Mouse (Mus musculus): ENCODE measurements around the gene Zbtb20. TPM values are rescaled to one million over a fixed set of nuclear protein-coding genes. Genes with fewer than 3 reads are reported as not detected.
A peak's percentile ranks its signal among the peaks of the same experiment; 100 is the strongest.

The Zbtb20 gene
- polyA plus RNA-seq, 1 experiment from 2014 or later: 22.8 TPM

GRCm38 (mm10) chr16:43520274-43520673 lies 644.6 kb downstream of the Zbtb20 start:
- WGBS: 59% methylated on average over 2 of the region's 2 CpGs

DNA sequence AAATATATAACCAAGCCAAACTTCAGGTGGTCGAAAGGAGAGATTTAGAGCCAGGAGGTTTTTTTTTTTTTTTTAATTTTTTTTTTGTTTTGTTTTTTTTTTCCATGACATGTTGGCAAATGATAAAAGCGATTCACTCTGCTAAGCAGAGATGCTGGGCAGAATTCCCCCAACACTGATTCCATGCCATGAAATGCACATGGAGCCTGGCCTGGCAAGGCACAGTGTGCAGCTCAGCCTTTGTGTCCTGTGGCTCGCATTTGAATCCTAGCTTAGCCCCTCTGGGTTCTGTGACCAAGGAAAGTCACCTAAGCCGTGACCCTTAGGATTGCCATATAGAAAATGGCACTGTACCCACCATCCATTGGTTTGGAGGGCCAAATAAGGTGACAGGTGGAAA lies 646.8 kb downstream of the Zbtb20 start:
- ATAC-seq (ENCODE audit: low FRiP score, low read depth): no peak
- Histone ChIP-seq H3K4me1 (0 out of 2 replicates have a peak, but pooled peaks cover 5% of the 10 kb centered on the region), H3K4me2 (replicated peaks) (no peak overlapping the region), H3K27me3 (no peaks in the 10 kb centered on the region), H3K9ac (no peak overlapping the region), H3K4me3 (no peak overlapping the region), H3K36me3 (no peaks in the 10 kb centered on the region), H3K27ac (no peak overlapping the region), H3K9me3 (no peaks in the 10 kb centered on the region)
- 89% methylated on average over 4 of the region's 4 CpGs for WGBS

More at GRCm38 (mm10) chr16:43520274-43520673, 644.6 kb downstream of the Zbtb20 start:
- Histone ChIP-seq H3K4me2 (replicated peaks) (no peak overlapping the region), H3K9ac (no peak overlapping the region), H3K27ac (no peak overlapping the region), H3K4me3 (no peak overlapping the region), H3K36me3 (no peaks in the 10 kb centered on the region), H3K27me3 (no peaks in the 10 kb centered on the region), H3K9me3 (no peaks in the 10 kb centered on the region), H3K4me1 (0 out of 2 replicates have a peak, but pooled peaks cover 5% of the 10 kb centered on the region)
- ATAC-seq (ENCODE audit: low FRiP score, low read depth): no peak

- ATAC-seq (ENCODE audit: low FRiP score, low read depth): no peak
- Histone ChIP-seq H3K27ac (no peak overlapping the region), H3K36me3 (no peaks in the 10 kb centered on the region), H3K9ac (no peak overlapping the region), H3K4me1 (0 out of 2 replicates have a peak, but pooled peaks cover 5% of the 10 kb centered on the region), H3K4me3 (no peak overlapping the region), H3K27me3 (no peaks in the 10 kb centered on the region), H3K9me3 (no peaks in the 10 kb centered on the region), H3K4me2 (replicated peaks) (no peak overlapping the region)
- 77% methylated on average over 9 of the region's 9 CpGs for WGBS
Observed at GRCm38 (mm10) chr16:43524179-43524578, 648.5 kb downstream of the Zbtb20 start.

- Histone ChIP-seq H3K27ac (no peak overlapping the region), H3K9ac (no peak overlapping the region), H3K36me3 (no peaks in the 10 kb centered on the region), H3K4me3 (no peak overlapping the region), H3K27me3 (no peaks in the 10 kb centered on the region), H3K9me3 (no peaks in the 10 kb centered on the region), H3K4me2 (replicated peaks) (no peak overlapping the region), H3K4me1 (0 out of 2 replicates have a peak, but pooled peaks cover 5% of the 10 kb centered on the region)
- no peak for ATAC-seq (ENCODE audit: low FRiP score, low read depth)
- 93% methylated on average over 6 of the region's 6 CpGs for WGBS
Observed at GRCm38 (mm10) chr16:43525624-43526023, 649.9 kb downstream of the Zbtb20 start.

DNA sequence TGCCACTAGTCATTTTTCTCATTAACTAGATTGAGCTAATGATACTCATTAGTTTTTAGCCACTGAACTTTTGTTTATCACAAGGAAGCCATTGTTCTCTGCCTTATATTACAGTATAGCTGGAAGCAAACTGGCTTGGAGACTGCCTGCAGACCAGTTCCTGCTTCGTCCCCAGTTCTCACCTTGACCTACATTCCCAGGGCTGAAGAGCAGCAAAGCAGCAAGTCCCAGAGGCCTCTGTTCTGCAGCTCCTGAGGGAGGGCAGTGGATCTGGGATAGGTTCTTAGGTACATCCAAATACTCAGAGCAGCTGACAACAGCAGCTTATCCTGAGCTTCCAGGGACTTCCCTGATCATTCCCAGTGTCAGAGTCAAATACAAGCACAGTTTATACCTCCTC lies 652.6 kb downstream of the Zbtb20 start:
- no peaks in the 10 kb centered on the region for H3K36me3 ChIP-seq
- no peak overlapping the region for H3K9ac ChIP-seq
- H3K4me3 ChIP-seq: no peak overlapping the region
- H3K27me3 ChIP-seq: no peaks in the 10 kb centered on the region
- no peak for ATAC-seq (ENCODE audit: low FRiP score, low read depth)
- WGBS: 50% methylated on average over 1 of the region's 1 CpGs
- no peak overlapping the region for H3K27ac ChIP-seq
- 0 out of 2 replicates have a peak, but pooled peaks cover 5% of the 10 kb centered on the region for H3K4me1 ChIP-seq
- H3K9me3 ChIP-seq: no peaks in the 10 kb centered on the region
- H3K4me2 ChIP-seq (replicated peaks): no peak overlapping the region

DNA sequence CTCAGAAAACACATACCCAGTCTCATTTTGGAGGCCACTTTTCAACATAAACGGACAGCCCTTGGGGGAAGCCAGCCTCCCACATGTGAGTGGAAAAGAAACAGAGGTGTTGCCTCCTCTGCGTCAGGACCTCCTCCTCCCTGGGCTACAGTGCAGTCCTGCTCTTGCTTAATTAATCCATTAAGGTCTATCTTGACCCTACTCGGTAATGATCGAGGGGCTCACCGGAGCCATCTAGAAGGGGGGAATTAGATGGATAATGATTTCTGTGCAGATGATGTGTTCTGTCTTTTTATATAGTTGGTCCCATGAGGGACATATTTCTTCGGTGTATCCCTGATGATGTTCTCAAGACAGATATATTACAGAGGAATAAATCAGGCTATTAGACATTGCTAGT lies 655.6 kb downstream of the Zbtb20 start:
- H3K4me1 ChIP-seq: no peaks in the 10 kb centered on the region

GRCm38 (mm10) chr16:43534103-43534502 lies 658.4 kb downstream of the Zbtb20 start:
- no peaks in the 10 kb centered on the region for H3K36me3 ChIP-seq
- no peak overlapping the region for H3K27ac ChIP-seq
- H3K4me2 ChIP-seq (replicated peaks): no peak overlapping the region
- H3K27me3 ChIP-seq: no peaks in the 10 kb centered on the region
- 0 out of 2 replicates have a peak, but pooled peaks cover 5% of the 10 kb centered on the region for H3K4me1 ChIP-seq
- H3K9me3 ChIP-seq: no peaks in the 10 kb centered on the region
- no peak overlapping the region for H3K4me3 ChIP-seq
- no peak overlapping the region for H3K9ac ChIP-seq
- no peak for ATAC-seq (ENCODE audit: low FRiP score, low read depth)
- 90% methylated on average over 3 of the region's 3 CpGs for WGBS

More for the DNA sequence above, 655.6 kb downstream of the Zbtb20 start:
- no peak overlapping the region for H3K9ac ChIP-seq
- no peak for ATAC-seq (ENCODE audit: low FRiP score, low read depth)
- no peaks in the 10 kb centered on the region for H3K9me3 ChIP-seq
- H3K36me3 ChIP-seq: no peaks in the 10 kb centered on the region
- H3K4me2 ChIP-seq (replicated peaks): no peak overlapping the region
- H3K27me3 ChIP-seq: no peaks in the 10 kb centered on the region
- WGBS: 81% methylated on average over 6 of the region's 6 CpGs
- no peak overlapping the region for H3K27ac ChIP-seq
- H3K4me3 ChIP-seq: no peak overlapping the region

DNA sequence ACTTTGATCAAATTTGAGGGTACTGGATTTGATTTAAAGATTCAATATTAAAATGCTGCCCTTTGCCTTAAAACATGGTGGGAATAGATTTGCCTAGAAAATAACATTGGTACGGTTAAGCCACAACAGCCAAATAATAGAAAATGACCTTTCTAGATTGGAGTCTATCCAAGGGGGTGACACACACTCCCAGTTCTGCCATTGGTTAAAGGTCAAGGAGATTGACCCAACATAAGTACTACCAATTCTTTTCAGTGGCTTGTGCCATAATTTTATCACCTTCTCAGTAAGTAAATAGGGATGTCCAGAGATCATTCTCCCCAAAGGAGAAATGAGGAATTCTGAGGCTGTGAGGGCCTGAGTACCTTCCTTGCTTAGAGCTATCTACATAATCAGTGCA lies 660.2 kb downstream of the Zbtb20 start:
- 0 out of 2 replicates have a peak, but pooled peaks cover 5% of the 10 kb centered on the region for H3K4me1 ChIP-seq
- WGBS: 87% methylated on average over 1 of the region's 1 CpGs
- H3K36me3 ChIP-seq: no peaks in the 10 kb centered on the region
- no peak for ATAC-seq (ENCODE audit: low FRiP score, low read depth)
- H3K27ac ChIP-seq: no peak overlapping the region
- H3K4me2 ChIP-seq (replicated peaks): no peak overlapping the region
- H3K27me3 ChIP-seq: no peaks in the 10 kb centered on the region
- no peak overlapping the region for H3K4me3 ChIP-seq
- H3K9me3 ChIP-seq: no peaks in the 10 kb centered on the region
- H3K9ac ChIP-seq: no peak overlapping the region

GRCm38 (mm10) chr16:43537163-43537562 lies 661.5 kb downstream of the Zbtb20 start:
- H3K27me3 ChIP-seq: no peaks in the 10 kb centered on the region
- H3K36me3 ChIP-seq: no peaks in the 10 kb centered on the region
- no peak overlapping the region for H3K27ac ChIP-seq
- 31% methylated on average over 7 of the region's 7 CpGs for WGBS
- H3K9ac ChIP-seq: no peak overlapping the region
- ATAC-seq (ENCODE audit: low FRiP score, low read depth): no peak
- H3K4me3 ChIP-seq: no peak overlapping the region
- no peaks in the 10 kb centered on the region for H3K9me3 ChIP-seq
- no peak overlapping the region for H3K4me2 ChIP-seq (replicated peaks)
- H3K4me1 ChIP-seq: 0 out of 2 replicates have a peak, but pooled peaks cover 5% of the 10 kb centered on the region

DNA sequence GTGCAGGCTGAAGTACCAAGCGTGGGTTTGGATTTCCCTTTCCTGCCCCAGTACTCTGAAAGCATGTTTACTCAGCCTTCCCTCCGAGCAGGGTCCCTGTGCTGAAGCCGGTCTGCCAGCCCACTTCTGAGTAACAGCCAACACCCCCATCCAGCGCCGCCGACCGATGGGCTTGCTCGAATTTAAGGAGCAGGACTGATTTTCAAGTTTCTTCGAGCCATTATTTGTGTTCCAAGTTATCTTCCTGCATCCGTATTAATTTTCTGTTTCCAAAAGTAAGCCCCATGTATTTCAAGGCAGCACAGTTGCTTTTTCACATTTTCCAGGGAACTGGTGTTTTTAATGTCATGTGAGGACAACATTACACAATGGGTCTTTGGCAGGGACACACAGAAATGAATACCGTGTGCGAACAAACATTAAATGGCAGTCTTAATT lies 664.0 kb downstream of the Zbtb20 start:
- Histone ChIP-seq H3K27ac (no peak overlapping the region), H3K27me3 (no peaks in the 10 kb centered on the region), H3K4me1 (0 out of 2 replicates have a peak, but pooled peaks cover 5% of the 10 kb centered on the region), H3K36me3 (no peaks in the 10 kb centered on the region), H3K4me3 (no peak overlapping the region), H3K9me3 (no peaks in the 10 kb centered on the region), H3K9ac (no peak overlapping the region), H3K4me2 (replicated peaks) (no peak overlapping the region)
- WGBS: 77% methylated on average over 12 of the region's 12 CpGs
- no peak for ATAC-seq (ENCODE audit: low FRiP score, low read depth)

DNA sequence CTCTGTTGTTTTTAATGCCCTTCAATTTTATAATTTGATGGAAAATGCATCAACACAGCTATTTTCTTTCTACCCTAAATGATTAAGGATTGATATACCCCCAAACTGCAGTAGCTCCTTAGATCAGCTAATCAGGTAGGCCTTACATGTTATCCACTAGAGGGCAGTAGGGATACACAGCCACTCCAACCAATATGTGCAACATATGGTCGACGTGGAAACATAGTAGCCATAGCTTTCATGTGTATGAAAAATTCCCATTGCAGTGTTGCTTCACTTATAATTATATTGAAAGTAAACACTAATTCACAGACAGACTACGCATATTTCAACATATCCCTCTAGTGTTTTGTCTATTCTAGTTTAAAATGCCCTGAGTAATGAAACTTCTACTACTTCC lies 664.4 kb downstream of the Zbtb20 start:
- no peak overlapping the region for H3K9ac ChIP-seq
- no peak overlapping the region for H3K4me2 ChIP-seq (replicated peaks)
- no peaks in the 10 kb centered on the region for H3K36me3 ChIP-seq
- no peaks in the 10 kb centered on the region for H3K9me3 ChIP-seq
- H3K27me3 ChIP-seq: no peaks in the 10 kb centered on the region
- 0 out of 2 replicates have a peak, but pooled peaks cover 5% of the 10 kb centered on the region for H3K4me1 ChIP-seq
- ATAC-seq (ENCODE audit: low FRiP score, low read depth): peak; percentile 51; the same call in 1 of the 2 replicates
- 27% methylated on average over 3 of the region's 3 CpGs for WGBS
- H3K4me3 ChIP-seq: no peak overlapping the region
- no peak overlapping the region for H3K27ac ChIP-seq

- ATAC-seq (ENCODE audit: low FRiP score, low read depth): no peak
- Histone ChIP-seq H3K4me1 (0 out of 2 replicates have a peak, but pooled peaks cover 5% of the 10 kb centered on the region), H3K27me3 (no peaks in the 10 kb centered on the region), H3K36me3 (no peaks in the 10 kb centered on the region), H3K4me2 (replicated peaks) (no peak overlapping the region), H3K9ac (no peak overlapping the region), H3K4me3 (no peak overlapping the region), H3K27ac (no peak overlapping the region), H3K9me3 (no peaks in the 10 kb centered on the region)
- 89% methylated on average over 10 of the region's 10 CpGs for WGBS
Observed at GRCm38 (mm10) chr16:43540546-43541167, 665.0 kb downstream of the Zbtb20 start.

DNA sequence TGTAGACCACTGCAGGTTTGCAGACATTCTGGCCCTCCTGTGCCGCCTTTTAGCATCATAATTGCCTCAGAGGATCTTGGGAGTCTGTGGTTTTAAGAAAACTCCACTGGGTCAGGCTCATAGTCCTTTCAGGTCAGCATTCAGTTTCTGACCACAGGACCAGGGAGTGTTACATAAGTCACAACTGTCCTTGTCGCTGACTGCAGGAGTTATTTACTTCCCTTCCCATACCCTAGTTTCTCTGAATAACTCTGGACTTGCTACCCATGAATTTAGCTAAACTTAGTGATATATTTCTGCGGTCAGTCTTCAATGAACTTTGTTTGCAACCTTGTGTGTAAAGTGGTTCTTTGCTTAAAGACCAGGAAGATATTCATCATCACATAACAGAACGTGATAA lies 669.6 kb downstream of the Zbtb20 start:
- H3K27ac ChIP-seq: no peak overlapping the region
- H3K27me3 ChIP-seq: no peaks in the 10 kb centered on the region
- no peak overlapping the region for H3K9ac ChIP-seq
- no peak overlapping the region for H3K4me3 ChIP-seq
- H3K4me2 ChIP-seq (replicated peaks): no peak overlapping the region
- peaks cover 15% of the 10 kb centered on the region for H3K4me1 ChIP-seq
- WGBS: 89% methylated on average over 4 of the region's 4 CpGs
- H3K9me3 ChIP-seq: no peaks in the 10 kb centered on the region
- H3K36me3 ChIP-seq: no peaks in the 10 kb centered on the region
- no peak for ATAC-seq (ENCODE audit: low FRiP score, low read depth)

All from limb, embryonic 13.5 days (tissue).